Mouse (Mus musculus): ENCODE results near the gene Foxn3. TPM values are rescaled to one million over a fixed set of nuclear protein-coding genes. Genes with fewer than 3 reads are reported as not detected.

Gene Foxn3
- polyA plus RNA-seq, 1 experiment, result 61.5 TPM

GRCm38 (mm10) chr12:99385897-99386834 lies 177.2 kb downstream of the Foxn3 start:
- peak in 1 of 2 experiments; percentile 20 for DNase-seq
- TF ChIP-seq POLR2A (IDR thresholded peaks at IDR 0.05; ENCODE audit: borderline replicate concordance, insufficient read depth, low read length) (no peak), CTCF (IDR thresholded peaks at IDR 0.05; ENCODE audit: borderline replicate concordance, insufficient read depth, low read depth, low read length) (no peak)
- no peaks in the 10 kb centered on the region for H3K27me3 ChIP-seq (ENCODE audit: control insufficient read depth, insufficient read depth, low read length)
- peaks cover 21% of the 10 kb centered on the region for H3K4me1 ChIP-seq (ENCODE audit: control insufficient read depth, insufficient read depth, low read length)
- H3K4me3 ChIP-seq (replicated peaks; ENCODE audit: insufficient read depth, low read depth, low read length), result no peak overlapping the region
- WGBS, result 53% methylated on average over 17 of the region's 17 CpGs
- peak overlapping the region; percentile 16; the same call in 1 of the 2 replicates for H3K27ac ChIP-seq (ENCODE audit: insufficient read depth, low read length)

GRCm38 (mm10) chr12:99385073-99385472 lies 178.3 kb downstream of the Foxn3 start:
- peaks cover 26% of the 10 kb centered on the region for H3K4me1 ChIP-seq (ENCODE audit: control insufficient read depth, insufficient read depth, low read length)
- no peak overlapping the region for H3K4me3 ChIP-seq (replicated peaks; ENCODE audit: insufficient read depth, low read depth, low read length)
- no peak for DNase-seq
- 71% methylated on average over 4 of the region's 4 CpGs for WGBS
- H3K27me3 ChIP-seq (ENCODE audit: control insufficient read depth, insufficient read depth, low read length), result no peaks in the 10 kb centered on the region
- TF ChIP-seq POLR2A (IDR thresholded peaks at IDR 0.05; ENCODE audit: borderline replicate concordance, insufficient read depth, low read length), result no peak
- TF ChIP-seq CTCF (IDR thresholded peaks at IDR 0.05; ENCODE audit: borderline replicate concordance, insufficient read depth, low read depth, low read length), result no peak
- no peak overlapping the region for H3K27ac ChIP-seq (ENCODE audit: insufficient read depth, low read length)

- WGBS, result 80% methylated on average over 9 of the region's 9 CpGs
- H3K27ac ChIP-seq (ENCODE audit: insufficient read depth, low read length), result no peak overlapping the region
- DNase-seq, result no peak
- H3K27me3 ChIP-seq (ENCODE audit: control insufficient read depth, insufficient read depth, low read length), result no peaks in the 10 kb centered on the region
- TF ChIP-seq CTCF (IDR thresholded peaks at IDR 0.05; ENCODE audit: borderline replicate concordance, insufficient read depth, low read depth, low read length), result no peak
- no peak for TF ChIP-seq POLR2A (IDR thresholded peaks at IDR 0.05; ENCODE audit: borderline replicate concordance, insufficient read depth, low read length)
- H3K4me3 ChIP-seq (replicated peaks; ENCODE audit: insufficient read depth, low read depth, low read length), result no peak overlapping the region
- peaks cover 44% of the 10 kb centered on the region for H3K4me1 ChIP-seq (ENCODE audit: control insufficient read depth, insufficient read depth, low read length)
Observed at GRCm38 (mm10) chr12:99381317-99381716, 182.1 kb downstream of the Foxn3 start.

- Histone ChIP-seq H3K4me1 (ENCODE audit: control insufficient read depth, insufficient read depth, low read length) (peaks cover 43% of the 10 kb centered on the region), H3K27ac (ENCODE audit: insufficient read depth, low read length) (no peak overlapping the region), H3K27me3 (ENCODE audit: control insufficient read depth, insufficient read depth, low read length) (no peaks in the 10 kb centered on the region), H3K4me3 (replicated peaks; ENCODE audit: insufficient read depth, low read depth, low read length) (no peak overlapping the region)
- 60% methylated on average over 4 of the region's 4 CpGs for WGBS
- DNase-seq, result no peak
- TF ChIP-seq CTCF (IDR thresholded peaks at IDR 0.05; ENCODE audit: borderline replicate concordance, insufficient read depth, low read depth, low read length), result no peak
- TF ChIP-seq POLR2A (IDR thresholded peaks at IDR 0.05; ENCODE audit: borderline replicate concordance, insufficient read depth, low read length), result no peak
Observed at GRCm38 (mm10) chr12:99380855-99381262, 182.5 kb downstream of the Foxn3 start.

- H3K27ac ChIP-seq (ENCODE audit: insufficient read depth, low read length), result no peak overlapping the region
- peaks cover 44% of the 10 kb centered on the region for H3K4me1 ChIP-seq (ENCODE audit: control insufficient read depth, insufficient read depth, low read length)
Observed at GRCm38 (mm10) chr12:99380124-99380523, 183.3 kb downstream of the Foxn3 start.

GRCm38 (mm10) chr12:99378284-99378683 lies 185.1 kb downstream of the Foxn3 start:
- 25% methylated on average over 8 of the region's 8 CpGs for WGBS
- TF ChIP-seq CTCF (IDR thresholded peaks at IDR 0.05; ENCODE audit: borderline replicate concordance, insufficient read depth, low read depth, low read length) (no peak), POLR2A (IDR thresholded peaks at IDR 0.05; ENCODE audit: borderline replicate concordance, insufficient read depth, low read length) (no peak)
- H3K4me3 ChIP-seq (replicated peaks; ENCODE audit: insufficient read depth, low read depth, low read length), result no peak overlapping the region
- H3K27ac ChIP-seq (ENCODE audit: insufficient read depth, low read length), result peak overlapping the region; percentile 75; the same call in 1 of the 2 replicates
- H3K27me3 ChIP-seq (ENCODE audit: control insufficient read depth, insufficient read depth, low read length), result no peaks in the 10 kb centered on the region
- H3K4me1 ChIP-seq (ENCODE audit: control insufficient read depth, insufficient read depth, low read length), result peaks cover 54% of the 10 kb centered on the region
- DNase-seq, result peak in 1 of 2 experiments; percentile 47

More at GRCm38 (mm10) chr12:99380124-99380523, 183.3 kb downstream of the Foxn3 start:
- DNase-seq, result no peak
- 63% methylated on average over 6 of the region's 6 CpGs for WGBS
- Histone ChIP-seq H3K27me3 (ENCODE audit: control insufficient read depth, insufficient read depth, low read length) (no peaks in the 10 kb centered on the region), H3K4me3 (replicated peaks; ENCODE audit: insufficient read depth, low read depth, low read length) (no peak overlapping the region)
- no peak for TF ChIP-seq POLR2A (IDR thresholded peaks at IDR 0.05; ENCODE audit: borderline replicate concordance, insufficient read depth, low read length)
- no peak for TF ChIP-seq CTCF (IDR thresholded peaks at IDR 0.05; ENCODE audit: borderline replicate concordance, insufficient read depth, low read depth, low read length)

GRCm38 (mm10) chr12:99377705-99378104 lies 185.7 kb downstream of the Foxn3 start:
- Histone ChIP-seq H3K27ac (ENCODE audit: insufficient read depth, low read length) (peak overlapping the region; percentile 62; the same call in 1 of the 2 replicates), H3K27me3 (ENCODE audit: control insufficient read depth, insufficient read depth, low read length) (no peaks in the 10 kb centered on the region), H3K4me3 (replicated peaks; ENCODE audit: insufficient read depth, low read depth, low read length) (no peak overlapping the region), H3K4me1 (ENCODE audit: control insufficient read depth, insufficient read depth, low read length) (peaks cover 54% of the 10 kb centered on the region)
- TF ChIP-seq CTCF (IDR thresholded peaks at IDR 0.05; ENCODE audit: borderline replicate concordance, insufficient read depth, low read depth, low read length), result no peak
- no peak for TF ChIP-seq POLR2A (IDR thresholded peaks at IDR 0.05; ENCODE audit: borderline replicate concordance, insufficient read depth, low read length)
- DNase-seq, result no peak
- WGBS, result 54% methylated on average over 3 of the region's 3 CpGs

Data from cerebellum, adult 2 months (tissue).